Comparison of ENCODE assay signal across 8 mouse cellular contexts in genomic region chr13:118386511-118387447, GRCm38 (mm10). TPM values are rescaled to one million over a fixed set of nuclear protein-coding genes. Genes with fewer than 3 reads are reported as not detected.
A peak's percentile ranks its signal among the peaks of the same experiment; 100 is the strongest.
DNase-seq lines count a peak whose midpoint lies in the region; ATAC-seq and TF ChIP-seq lines count a peak whose summit lies in the region.

B430218F22Rik (plus strand) TSS chr13:118386630.
Mrps30 (minus strand) TSS chr13:118387252.

- H3K4me3 ChIP-seq in bone marrow, adult 2 months (replicated peaks; ENCODE audit: control insufficient read depth, low read depth, low read length) = peak within 1 kb of the TSS; percentile 95
- H3K4me3 ChIP-seq in embryonic facial prominence, embryonic 15.5 days (replicated peaks) = peak within 1 kb of the TSS; percentile 89
- peak within 1 kb of the TSS; percentile 87 for H3K4me3 ChIP-seq in limb, embryonic 14.5 days (replicated peaks; ENCODE audit: low read length)
- peak within 1 kb of the TSS; percentile 92 for H3K4me3 ChIP-seq in midbrain, postnatal 0 days (ENCODE audit: low read depth, low read length)

- H3K9me3 ChIP-seq in embryonic facial prominence, embryonic 15.5 days (replicated peaks) = no peaks in the 10 kb centered on the region
- H3K9me3 ChIP-seq in limb, embryonic 14.5 days (ENCODE audit: control insufficient read depth, low read length) = no peaks in the 10 kb centered on the region
- H3K9me3 ChIP-seq in midbrain, postnatal 0 days (ENCODE audit: low read length) = no peaks in the 10 kb centered on the region

- no peak; the same call in 1 of the 2 replicates for TF ChIP-seq CTCF in bone marrow, adult 2 months (IDR thresholded peaks at IDR 0.05; ENCODE audit: control insufficient read depth, insufficient read depth, low read length)
- TF ChIP-seq CTCF in midbrain, postnatal 0 days (IDR thresholded peaks at IDR 0.05) = no peak

- WGBS in bone marrow, adult 2 months = under 1% methylated on average over 93 of the region's 93 CpGs
- under 1% methylated on average over 93 of the region's 93 CpGs for WGBS in embryonic facial prominence, embryonic 15.5 days
- 1% methylated on average over 83 of the region's 93 CpGs for WGBS in limb, embryonic 14.5 days
- under 1% methylated on average over 90 of the region's 93 CpGs for WGBS in midbrain, postnatal 0 days

- peak within 1 kb of the TSS; percentile 72 for H3K9ac ChIP-seq in embryonic facial prominence, embryonic 15.5 days
- H3K9ac ChIP-seq in limb, embryonic 14.5 days (ENCODE audit: low read depth, low read length, severe bottlenecking) = peak within 1 kb of the TSS; percentile 84
- H3K9ac ChIP-seq in midbrain, postnatal 0 days (replicated peaks; ENCODE audit: low read length, poor library complexity, severe bottlenecking) = peak within 1 kb of the TSS; percentile 82

- H3K27ac ChIP-seq in bone marrow, adult 2 months (ENCODE audit: control insufficient read depth, insufficient read depth, low read depth, low read length, poor library complexity) = peak within 1 kb of the TSS; percentile 30; the same call in 1 of the 2 replicates
- peak within 1 kb of the TSS; percentile 73 for H3K27ac ChIP-seq in embryonic facial prominence, embryonic 15.5 days (replicated peaks)
- peak within 1 kb of the TSS; percentile 82 for H3K27ac ChIP-seq in limb, embryonic 14.5 days (replicated peaks; ENCODE audit: low read depth, low read length)
- peak within 1 kb of the TSS; percentile 78 for H3K27ac ChIP-seq in midbrain, postnatal 0 days (ENCODE audit: low read depth, low read length)

- peak; percentile 98 for DNase-seq in 416B (ENCODE audit: low read depth)
- peak; percentile 96 for DNase-seq in heart, adult 8-10 months (ENCODE audit: low spot score)
- DNase-seq in kidney, adult 9 months = peak; percentile 96
- peak; percentile 97 for DNase-seq in limb, embryonic 14.5 days (ENCODE audit: low spot score)
- DNase-seq in midbrain, postnatal 0 days (ENCODE audit: low spot score) = peak; percentile 98
- peak; percentile 84 to 90 for DNase-seq in spleen, postnatal 14 days (ENCODE audit: low spot score in 2 of 2)

- H3K4me2 ChIP-seq in embryonic facial prominence, embryonic 15.5 days (replicated peaks) = peak within 1 kb of the TSS; percentile 71
- peak within 1 kb of the TSS; percentile 78 for H3K4me2 ChIP-seq in limb, embryonic 14.5 days (replicated peaks; ENCODE audit: low read depth, low read length, severe bottlenecking)
- H3K4me2 ChIP-seq in midbrain, postnatal 0 days (ENCODE audit: low read depth, low read length, poor library complexity, severe bottlenecking) = peak within 1 kb of the TSS; percentile 82

- peaks cover 25% of the 10 kb centered on the region for H3K36me3 ChIP-seq in embryonic facial prominence, embryonic 15.5 days
- H3K36me3 ChIP-seq in limb, embryonic 14.5 days (ENCODE audit: control insufficient read depth, insufficient read depth, low read length) = peaks cover 31% of the 10 kb centered on the region
- peaks cover 16% of the 10 kb centered on the region for H3K36me3 ChIP-seq in midbrain, postnatal 0 days (ENCODE audit: insufficient read depth, low read length)

- H3K4me1 ChIP-seq in bone marrow, adult 2 months (ENCODE audit: control insufficient read depth, insufficient read depth, low read length) = no peaks in the 10 kb centered on the region
- H3K4me1 ChIP-seq in embryonic facial prominence, embryonic 15.5 days = peaks cover 4% of the 10 kb centered on the region
- peaks cover 7% of the 10 kb centered on the region for H3K4me1 ChIP-seq in limb, embryonic 14.5 days (ENCODE audit: control insufficient read depth, insufficient read depth, low read length)
- H3K4me1 ChIP-seq in midbrain, postnatal 0 days (ENCODE audit: insufficient read depth, low read length) = peaks cover 4% of the 10 kb centered on the region; the same call in 1 of the 2 replicates

- H3K27me3 ChIP-seq in embryonic facial prominence, embryonic 15.5 days = no peaks in the 10 kb centered on the region
- H3K27me3 ChIP-seq in limb, embryonic 14.5 days (ENCODE audit: control insufficient read depth, insufficient read depth, low read length) = no peaks in the 10 kb centered on the region
- no peaks in the 10 kb centered on the region for H3K27me3 ChIP-seq in midbrain, postnatal 0 days (ENCODE audit: insufficient read depth, low read length)

- peak; percentile 61; the same call in 1 of the 2 replicates for TF ChIP-seq POLR2A in bone marrow, adult 2 months (IDR thresholded peaks at IDR 0.05; ENCODE audit: borderline replicate concordance, control insufficient read depth, low read depth, low read length)
- TF ChIP-seq POLR2A in limb, embryonic 14.5 days (IDR thresholded peaks at IDR 0.05; ENCODE audit: borderline replicate concordance, extremely low read depth, insufficient read depth, insufficient read length) = peak; percentile 66; the same call in 1 of the 2 replicates

- ATAC-seq in embryonic facial prominence, embryonic 15.5 days (ENCODE audit: insufficient number of reproducible peaks, low FRiP score, low TSS enrichment, low read depth) = peak; percentile 94
- peak; percentile 97 for ATAC-seq in limb, embryonic 14.5 days (ENCODE audit: low FRiP score, low read depth)
- peak; percentile 98 for ATAC-seq in midbrain, postnatal 0 days (ENCODE audit: low FRiP score)

RNA-seq across cellular contexts. Expression of gene B430218F22Rik, which starts in this region (rescaled TPM):
- polyA plus RNA-seq in bone marrow, adult 2 months (2011; ENCODE audit: insufficient read depth, insufficient read length, low replicate concordance, missing spikeins) = not detected in 2 replicates
- 0.26 and 0.60 TPM in 2 replicates for polyA plus RNA-seq in embryonic facial prominence, embryonic 15.5 days (2015; fragmentation: Nextera tagmentation; extraction: Ambion mirVana)
- total RNA-seq in heart, adult 8-10 months (2022) = under 1 TPM in 2 of 4 experiments, not detected in 2; 0.19 TPM
- 0.33 and 0.38 TPM in 2 replicates for polyA plus RNA-seq in limb, embryonic 14.5 days (2012; rRNA removed)
- polyA plus RNA-seq in limb, embryonic 14.5 days (2014; fragmentation: Nextera tagmentation; extraction: Ambion mirVana) = 0.36 and 0.56 TPM in 2 replicates
- 0.44 and 2.3 TPM in 2 replicates for total RNA-seq in midbrain, postnatal 0 days (2014; rRNA removed)
- 1.4 and 2.9 TPM in 2 replicates for polyA plus RNA-seq in midbrain, postnatal 0 days (2015; fragmentation: Nextera tagmentation; extraction: Ambion mirVana)

RNA-seq across cellular contexts. Expression of gene Mrps30, which starts in this region (rescaled TPM):
- polyA plus RNA-seq in bone marrow, adult 2 months (2011; ENCODE audit: insufficient read depth, insufficient read length, low replicate concordance, missing spikeins) = 7.3 and 12.7 TPM in 2 replicates
- polyA plus RNA-seq in embryonic facial prominence, embryonic 15.5 days (2015; fragmentation: Nextera tagmentation; extraction: Ambion mirVana) = 26.8 and 30.3 TPM in 2 replicates
- total RNA-seq in heart, adult 8-10 months (2022) = 10 to 100 TPM; 22.9 to 27.5 (median 24.6) TPM
- 21.1 and 23.1 TPM in 2 replicates for polyA plus RNA-seq in limb, embryonic 14.5 days (2012; rRNA removed)
- polyA plus RNA-seq in limb, embryonic 14.5 days (2014; fragmentation: Nextera tagmentation; extraction: Ambion mirVana) = 30.6 and 30.9 TPM in 2 replicates
- total RNA-seq in midbrain, postnatal 0 days (2014; rRNA removed) = 21.2 and 26.5 TPM in 2 replicates
- polyA plus RNA-seq in midbrain, postnatal 0 days (2015; fragmentation: Nextera tagmentation; extraction: Ambion mirVana) = 29.5 and 31.2 TPM in 2 replicates

Comparison
In these comparisons a context has a peak if more than half of its experiments do, and no peak if none do; other contexts are left out.
1. Peak in every context shown above with its lines: DNase-seq, ATAC-seq, H3K4me3 ChIP-seq and H3K27ac ChIP-seq.
2. H3K27ac ChIP-seq: peak in every context shown above with its lines; median percentile 82 in limb, embryonic 14.5 days; 78 in midbrain, postnatal 0 days; 73 in embryonic facial prominence, embryonic 15.5 days; 30 in bone marrow, adult 2 months.